Mouse (Mus musculus) thymus, adult 2 months (tissue): Measurements from ENCODE around the gene Il4. TPM values are rescaled to one million over a fixed set of nuclear protein-coding genes. Genes with fewer than 3 reads are reported as not detected.

Experiments used
- DNase-seq: peaks from one replicate; pipeline ENCODE4 v3.0.0; 2021
- H3K27ac ChIP-seq: fragments of 200-500 bp; 2 replicates; pipeline ENCODE4 v1.5.1; 2012; ENCODE audit warnings: low read length, control low read depth; ENCODE audit not compliant: control insufficient read depth, insufficient read depth
- H3K27me3 ChIP-seq: fragments of 200-500 bp; 2 replicates; pipeline ENCODE4 v1.6.1; 2012; ENCODE audit warnings: mild to moderate bottlenecking, low read length, moderate library complexity, mixed read lengths; ENCODE audit not compliant: control insufficient read depth, insufficient read depth
- H3K36me3 ChIP-seq: fragments of 200-500 bp; 2 replicates; pipeline ENCODE4 v1.6.1; 2012; ENCODE audit warnings: mild to moderate bottlenecking, low read length, moderate library complexity; ENCODE audit not compliant: control insufficient read depth, insufficient read depth
- H3K4me1 ChIP-seq: fragments of 200-500 bp; replicated peaks from 2 replicates; pipeline ENCODE4 v1.6.1; 2012; ENCODE audit warnings: low read length; ENCODE audit not compliant: control insufficient read depth, insufficient read depth
- H3K4me3 ChIP-seq: fragments of 200-500 bp; 2 replicates; pipeline ENCODE4 v1.5.1; 2012; ENCODE audit warnings: mild to moderate bottlenecking, low read length, control low read depth, moderate library complexity; ENCODE audit not compliant: control insufficient read depth, insufficient read depth
- CTCF ChIP-seq: fragments of 200-500 bp; IDR thresholded peaks from 2 replicates; pipeline ENCODE4 v1.5.1; 2012; ENCODE audit warnings: mild to moderate bottlenecking, control low read depth, low read length, moderate library complexity, borderline replicate concordance; ENCODE audit not compliant: control insufficient read depth, poor library complexity, insufficient read depth; ENCODE audit errors: extremely low read depth
- POLR2A ChIP-seq: fragments of 200-500 bp; IDR thresholded peaks from 2 replicates; pipeline ENCODE4 v1.6.1; 2012; ENCODE audit warnings: mild to moderate bottlenecking, low read length, control low read depth, moderate library complexity; ENCODE audit not compliant: control insufficient read depth, poor library complexity, insufficient read depth; ENCODE audit errors: extremely low read depth
- WGBS: fragments of 180-500 bp; shearing (Covaris S2); methylation state at CpG from one replicate; pipeline ENCODE4 v1.1.7; 2018; 5-methylcytosine and 5-hydroxymethylcytosine counted together
- polyA plus RNA-seq: library from polyadenylated mRNA; depleted of rRNA; stranded (reverse); fragments of >200 nt; gene quantifications from 2 replicates; pipeline ENCODE4 v1.2.3, GENCODE M21; 2012

The Il4 gene
- polyA plus RNA-seq, 1 experiment, result 0.55 TPM

GRCm38 (mm10) chr11:53620094-53620493 lies 1.6 kb upstream of the Il4 start:
- H3K4me1 ChIP-seq, result no peaks in the 10 kb centered on the region
- H3K36me3 ChIP-seq, result no peaks in the 10 kb centered on the region
- WGBS, result 94% methylated on average over 4 of the region's 4 CpGs
- H3K27ac ChIP-seq, result no peak overlapping the region
- DNase-seq, result no peak
- no peak overlapping the region for H3K4me3 ChIP-seq
- no peaks in the 10 kb centered on the region for H3K27me3 ChIP-seq
- TF ChIP-seq POLR2A (no peak), CTCF (no peak)

- Histone ChIP-seq H3K27me3 (no peaks in the 10 kb centered on the region), H3K36me3 (no peaks in the 10 kb centered on the region), H3K27ac (no peak overlapping the region), H3K4me1 (no peaks in the 10 kb centered on the region), H3K4me3 (no peak overlapping the region)
- 84% methylated on average over 6 of the region's 6 CpGs for WGBS
- TF ChIP-seq POLR2A, result no peak
- TF ChIP-seq CTCF, result no peak
- DNase-seq, result no peak
Observed at GRCm38 (mm10) chr11:53619428-53619827, 959 bp upstream of the Il4 start.

- 84% methylated on average over 4 of the region's 4 CpGs for WGBS
- Histone ChIP-seq H3K4me3 (no peak overlapping the region), H3K27ac (no peak overlapping the region), H3K36me3 (no peaks in the 10 kb centered on the region), H3K27me3 (no peaks in the 10 kb centered on the region), H3K4me1 (no peaks in the 10 kb centered on the region)
- TF ChIP-seq CTCF (no peak), POLR2A (no peak)
- no peak for DNase-seq
Observed at GRCm38 (mm10) chr11:53617562-53618109, 833 bp downstream of the Il4 start.

GRCm38 (mm10) chr11:53616748-53617558 lies 1.5 kb downstream of the Il4 start:
- WGBS, result 85% methylated on average over 8 of the region's 8 CpGs
- TF ChIP-seq CTCF (no peak), POLR2A (no peak)
- Histone ChIP-seq H3K27me3 (no peaks in the 10 kb centered on the region), H3K4me3 (no peak overlapping the region), H3K27ac (no peak overlapping the region), H3K4me1 (no peaks in the 10 kb centered on the region), H3K36me3 (no peaks in the 10 kb centered on the region)
- DNase-seq, result no peak

GRCm38 (mm10) chr11:53615575-53615974 lies 2.9 kb downstream of the Il4 start:
- DNase-seq, result no peak
- no peak for TF ChIP-seq CTCF
- TF ChIP-seq POLR2A, result no peak
- no peak overlapping the region for H3K27ac ChIP-seq
- no peak overlapping the region for H3K4me3 ChIP-seq
- H3K36me3 ChIP-seq, result no peaks in the 10 kb centered on the region
- no peaks in the 10 kb centered on the region for H3K27me3 ChIP-seq
- 95% methylated on average over 8 of the region's 8 CpGs for WGBS
- H3K4me1 ChIP-seq, result no peaks in the 10 kb centered on the region

GRCm38 (mm10) chr11:53615172-53615571 lies 3.3 kb downstream of the Il4 start:
- WGBS, result 86% methylated on average over 6 of the region's 6 CpGs
- DNase-seq, result no peak
- Histone ChIP-seq H3K27me3 (no peaks in the 10 kb centered on the region), H3K36me3 (no peaks in the 10 kb centered on the region), H3K27ac (no peak overlapping the region), H3K4me1 (no peaks in the 10 kb centered on the region), H3K4me3 (no peak overlapping the region)
- no peak for TF ChIP-seq POLR2A
- TF ChIP-seq CTCF, result no peak
